ENCODE assay signal across 19 mouse cellular contexts in the genomic region with DNA sequence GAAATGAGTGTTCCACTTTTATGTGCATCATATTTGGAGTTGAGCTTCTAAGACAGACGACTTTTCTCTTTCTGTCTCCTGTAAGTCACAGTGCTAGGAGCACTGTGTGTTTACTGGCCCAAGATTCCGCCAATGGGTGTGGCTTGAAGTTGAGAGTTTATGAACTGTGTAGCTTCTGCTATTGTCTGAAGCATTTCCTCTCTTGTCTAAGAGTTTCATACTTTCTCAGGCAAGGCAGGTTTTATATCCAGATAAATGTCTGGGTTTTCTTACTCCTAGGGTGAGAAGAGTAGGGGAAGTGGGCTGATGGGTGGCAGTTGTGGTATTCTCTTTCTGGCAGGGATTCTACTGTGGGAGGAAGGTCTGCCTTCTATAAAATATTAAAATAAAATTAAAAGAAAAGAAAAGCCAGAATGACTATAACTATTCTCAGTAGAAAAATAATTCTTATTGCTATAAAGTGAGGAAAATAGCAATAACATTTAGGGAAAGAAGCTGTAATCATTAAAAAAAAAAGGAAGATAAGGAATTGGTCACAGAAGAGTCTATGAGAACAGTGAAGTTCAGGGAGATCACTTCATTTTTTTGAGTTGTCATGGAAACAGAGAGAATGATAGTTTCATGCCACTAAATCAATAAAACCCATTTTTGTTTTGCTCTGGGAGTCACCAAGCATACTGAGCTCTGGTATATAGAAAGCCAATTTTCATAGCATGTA.
DNase-seq lines count a peak whose midpoint lies in the region; ATAC-seq and TF ChIP-seq lines count a peak whose summit lies in the region.
"Had no signal": no experiment of that assay in that cellular context is flagged by ENCODE, and none has a peak within 500 bp of the region (broad histone marks: within the 10 kb centered on the region; RNA-seq: fewer than 3 reads in every experiment).

No protein-coding gene starts in this region.

- no peak for TF ChIP-seq RAD21 in MEL (IDR thresholded peaks at IDR 0.05; ENCODE audit: low read depth, low read length)

- no peaks in the 10 kb centered on the region for H3K36me3 ChIP-seq in kidney, embryonic 16.5 days (ENCODE audit: insufficient read depth, low read length)
- H3K36me3 ChIP-seq in MEL (ENCODE audit: control insufficient read depth in 1 of 2, insufficient read depth in 2 of 2, low read length in 2 of 2) = peaks cover 0 to 18% of the 10 kb centered on the region in 2 experiments; a peak in 2 of 4 replicates
- H3K36me3 ChIP-seq: heart, embryonic 13.5 days; lung, embryonic 15.5 days; midbrain, embryonic 15.5 days had no signal

- H3K4me1 ChIP-seq in kidney, embryonic 16.5 days (ENCODE audit: insufficient read depth, low read length) = no peaks in the 10 kb centered on the region
- peaks cover 13% of the 10 kb centered on the region in 2 experiments for H3K4me1 ChIP-seq in MEL (ENCODE audit: control insufficient read depth in 1 of 2, insufficient read depth in 2 of 2, low read length in 2 of 2)
- H3K4me1 ChIP-seq: lung, embryonic 15.5 days; midbrain, embryonic 15.5 days had no signal

- H3K4me3 ChIP-seq in kidney, embryonic 16.5 days (ENCODE audit: low read length) = no peak overlapping the region
- H3K4me3 ChIP-seq in MEL (ENCODE audit: control insufficient read depth in 1 of 2, insufficient read depth in 1 of 2, low read depth in 2 of 2, low read length in 2 of 2) = peak overlapping the region; percentile 3 to 28
- H3K4me3 ChIP-seq: heart, embryonic 13.5 days; lung, embryonic 15.5 days; midbrain, embryonic 15.5 days had no signal

- H3K4me2 ChIP-seq in kidney, embryonic 16.5 days (replicated peaks; ENCODE audit: low read depth, low read length) = no peak overlapping the region
- H3K4me2 ChIP-seq: heart, embryonic 13.5 days; liver, embryonic 11.5 days; lung, embryonic 15.5 days; midbrain, embryonic 15.5 days had no signal

- no peak for TF ChIP-seq POLR2A in MEL (IDR thresholded peaks at IDR 0.05; ENCODE audit: control insufficient read depth in 1 of 2, insufficient read depth in 1 of 2, low read depth in 1 of 2, low read length in 2 of 2, poor library complexity in 1 of 2)

- H3K27me3 ChIP-seq in kidney, embryonic 16.5 days (ENCODE audit: insufficient read depth, low read length) = no peaks in the 10 kb centered on the region
- H3K27me3 ChIP-seq in MEL (ENCODE audit: control insufficient read depth in 1 of 2, insufficient read depth in 2 of 2, low read length in 2 of 2) = no peaks in the 10 kb centered on the region
- H3K27me3 ChIP-seq: heart, embryonic 13.5 days; lung, embryonic 15.5 days; midbrain, embryonic 15.5 days had no signal

- intact Hi-C loops in heart, postnatal 36 days (cut with DNase I) = no loop called here

- TF ChIP-seq CTCF in MEL (IDR thresholded peaks at IDR 0.05 in 2 of 3, conservative IDR thresholded peaks at IDR 0.05 in 1 of 3; ENCODE audit: control insufficient read depth in 1 of 3, insufficient read depth in 1 of 3, low read depth in 2 of 3, low read length in 3 of 3, poor library complexity in 1 of 3, severe bottlenecking in 1 of 3) = no peak

- no peak overlapping the region for H3K9ac ChIP-seq in kidney, embryonic 16.5 days (replicated peaks; ENCODE audit: low read length)
- H3K9ac ChIP-seq in MEL (ENCODE audit: control insufficient read depth, low read depth, low read length, poor library complexity, severe bottlenecking) = peak overlapping the region; percentile 39; the same call in 1 of the 2 replicates
- H3K9ac ChIP-seq: heart, embryonic 13.5 days; lung, embryonic 15.5 days; midbrain, embryonic 15.5 days had no signal

- no peak for DNase-seq in kidney, adult 9 months
- DNase-seq in 3T3-L1 (ENCODE audit: low read depth, low spot score) = peak; percentile 49
- DNase-seq in MEL (ENCODE audit: low read depth, low spot score) = peak; percentile 91
- DNase-seq in lung, postnatal 14 days = peak; percentile 19
- DNase-seq in gastrocnemius, adult 18-20 months (ENCODE audit: low spot score) = no peak
- no peak for DNase-seq in heart, postnatal 36 days
- DNase-seq in thymus, postnatal 36 days = no peak
- DNase-seq: adrenal gland, adult 2 months; cerebellum, adult 11 months; cerebellum, postnatal 14 days; heart, postnatal 4 days; layer of hippocampus, adult 9-11 months; right cerebral cortex, adult 18-20 months had no signal

- no peaks in the 10 kb centered on the region for H3K9me3 ChIP-seq in kidney, embryonic 16.5 days (ENCODE audit: low read length)
- no peaks in the 10 kb centered on the region for H3K9me3 ChIP-seq in MEL (replicated peaks; ENCODE audit: insufficient read depth, low read length)
- H3K9me3 ChIP-seq: heart, embryonic 13.5 days; lung, embryonic 15.5 days; midbrain, embryonic 15.5 days had no signal

- no peak overlapping the region for H3K27ac ChIP-seq in kidney, embryonic 16.5 days (ENCODE audit: low read length)
- peak overlapping the region; percentile 67 for H3K27ac ChIP-seq in MEL (ENCODE audit: control insufficient read depth, low read depth, low read length)
- H3K27ac ChIP-seq: heart, embryonic 13.5 days; lung, embryonic 15.5 days; midbrain, embryonic 15.5 days had no signal

- peak; percentile 79 to 85 for TF ChIP-seq EP300 in MEL (IDR thresholded peaks at IDR 0.05; ENCODE audit: low read depth in 1 of 2, low read length in 2 of 2)

- H3K79me2 ChIP-seq in MEL (ENCODE audit: control insufficient read depth, insufficient read depth, low read length, poor library complexity) = no peaks in the 10 kb centered on the region

- WGBS in kidney, embryonic 16.5 days = 46% methylated on average over 2 of the region's 2 CpGs

- 0 out of 2 replicates have a peak, but pooled peaks have one; percentile 31 for ATAC-seq in kidney, embryonic 16.5 days (ENCODE audit: low FRiP score, low TSS enrichment)
- ATAC-seq: forebrain, embryonic 14.5 days; midbrain, embryonic 15.5 days had no signal

TF ChIP-seq in MEL, 35 proteins besides CTCF, POLR2A, EP300 and RAD21:
- TF ChIP-seq JUND (IDR thresholded peaks at IDR 0.05; ENCODE audit: low read depth, low read length) (no peak), TBP (IDR thresholded peaks at IDR 0.05; ENCODE audit: low read depth, low read length) (0 out of 2 replicates have a peak, but pooled peaks have one; percentile 71), BHLHE40 (IDR thresholded peaks at IDR 0.05; ENCODE audit: borderline replicate concordance, low read depth, low read length) (no peak), HCFC1 (IDR thresholded peaks at IDR 0.05; ENCODE audit: low read depth, low read length) (no peak), USF1 (IDR thresholded peaks at IDR 0.05; ENCODE audit: low read depth, low read length) (no peak), MAX (IDR thresholded peaks at IDR 0.05; ENCODE audit: low read length) (no peak), TCF12 (IDR thresholded peaks at IDR 0.05; ENCODE audit: low read depth, low read length) (peak; percentile 74), ELF1 (IDR thresholded peaks at IDR 0.05; ENCODE audit: low read depth, low read length) (no peak), RCOR1 (IDR thresholded peaks at IDR 0.05; ENCODE audit: low read depth, low read length) (peak; percentile 71; the same call in 1 of the 2 replicates), ETS1 (IDR thresholded peaks at IDR 0.05; ENCODE audit: low read depth, low read length) (peak; percentile 75), ZNF384 (IDR thresholded peaks at IDR 0.05; ENCODE audit: low read depth, low read length) (peak; percentile 59; the same call in 1 of the 2 replicates), USF2 (IDR thresholded peaks at IDR 0.05; ENCODE audit: borderline replicate concordance in 1 of 2, insufficient read depth in 1 of 2, low read depth in 1 of 2, low read length in 2 of 2) (no peak), MYB (IDR thresholded peaks at IDR 0.05; ENCODE audit: low read depth, low read length) (peak; percentile 33; the same call in 1 of the 2 replicates), TAL1 (IDR thresholded peaks at IDR 0.05; ENCODE audit: low read length) (peak; percentile 64), POLR2AphosphoS5 (IDR thresholded peaks at IDR 0.05; ENCODE audit: borderline replicate concordance, low read depth, low read length) (no peak), MYC (IDR thresholded peaks at IDR 0.05; ENCODE audit: low read depth, low read length) (no peak), SMC3 (IDR thresholded peaks at IDR 0.05; ENCODE audit: low read depth, low read length) (no peak), ZC3H11A (IDR thresholded peaks at IDR 0.05; ENCODE audit: low read depth, low read length) (no peak), NELFE (IDR thresholded peaks at IDR 0.05; ENCODE audit: low read depth, low read length) (no peak), ZMIZ1 (IDR thresholded peaks at IDR 0.05; ENCODE audit: low read depth, low read length) (no peak), ZKSCAN1 (IDR thresholded peaks at IDR 0.05; ENCODE audit: low read depth, low read length) (no peak), CHD1 (IDR thresholded peaks at IDR 0.05; ENCODE audit: low read depth, low read length) (no peak), CHD2 (IDR thresholded peaks at IDR 0.05; ENCODE audit: low read length) (no peak), MAFK (IDR thresholded peaks at IDR 0.05; ENCODE audit: borderline replicate concordance, low read depth, low read length) (no peak), UBTF (IDR thresholded peaks at IDR 0.05; ENCODE audit: borderline replicate concordance, insufficient read depth, low read depth, low read length) (no peak), MXI1 (IDR thresholded peaks at IDR 0.05; ENCODE audit: low read depth, low read length) (0 out of 2 replicates have a peak, but pooled peaks have one; percentile 39), MAZ (IDR thresholded peaks at IDR 0.05; ENCODE audit: low read depth, low read length) (no peak), MEF2A (IDR thresholded peaks at IDR 0.05; ENCODE audit: extremely low read depth, insufficient replicate concordance, low read depth, low read length, poor library complexity, severe bottlenecking) (no peak), GABPA (IDR thresholded peaks at IDR 0.05; ENCODE audit: low read depth, low read length) (no peak), SIN3A (IDR thresholded peaks at IDR 0.05; ENCODE audit: low read length) (peak; percentile 70), POLR2AphosphoS2 (IDR thresholded peaks at IDR 0.05; ENCODE audit: low read length) (no peak), GATA1 (IDR thresholded peaks at IDR 0.05; ENCODE audit: low read depth, low read length) (no peak; the same call in none of the 2 replicates), KAT2A (conservative IDR thresholded peaks at IDR 0.05; ENCODE audit: low read depth, low read length) (no peak), E2F4 (IDR thresholded peaks at IDR 0.05; ENCODE audit: borderline replicate concordance, low read depth, low read length) (no peak), NRF1 (IDR thresholded peaks at IDR 0.05; ENCODE audit: insufficient read depth, low read depth, low read length, poor library complexity, severe bottlenecking) (no peak)

Comparison
In these comparisons a context has a peak if more than half of its experiments do, and no peak if none do; other contexts are left out.
1. DNase-seq: peak in 3T3-L1 (single experiment), MEL (single experiment) and lung, postnatal 14 days (single experiment); none in kidney, adult 9 months (single experiment), gastrocnemius, adult 18-20 months (single experiment), heart, postnatal 36 days (0 of 2) and thymus, postnatal 36 days (0 of 2).